Mouse (Mus musculus): ENCODE results near the gene Eif4a2.

The Eif4a2 gene

DNA sequence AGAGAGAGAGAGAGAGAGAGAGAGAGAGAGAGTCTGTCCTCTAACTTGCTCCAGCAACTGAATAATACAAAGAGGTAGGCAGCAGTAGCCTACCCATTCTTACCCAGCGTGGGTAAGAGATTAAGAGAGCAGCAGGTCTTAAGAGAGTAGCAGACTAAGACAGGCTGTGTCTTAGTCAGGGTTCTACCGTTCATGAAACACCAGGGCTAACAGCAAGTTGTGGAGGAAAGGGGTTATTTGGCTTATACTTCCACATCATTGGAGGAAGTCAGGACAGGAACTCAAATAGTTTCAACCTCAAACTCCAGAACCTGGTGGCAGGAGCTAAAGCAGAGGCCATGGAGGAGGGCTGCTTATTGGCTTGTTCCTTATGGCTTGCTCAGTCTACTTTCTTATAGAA, 3.4 kb upstream of the Eif4a2 start:
- DNase-seq (ENCODE audit: low spot score), result no peak

DNA sequence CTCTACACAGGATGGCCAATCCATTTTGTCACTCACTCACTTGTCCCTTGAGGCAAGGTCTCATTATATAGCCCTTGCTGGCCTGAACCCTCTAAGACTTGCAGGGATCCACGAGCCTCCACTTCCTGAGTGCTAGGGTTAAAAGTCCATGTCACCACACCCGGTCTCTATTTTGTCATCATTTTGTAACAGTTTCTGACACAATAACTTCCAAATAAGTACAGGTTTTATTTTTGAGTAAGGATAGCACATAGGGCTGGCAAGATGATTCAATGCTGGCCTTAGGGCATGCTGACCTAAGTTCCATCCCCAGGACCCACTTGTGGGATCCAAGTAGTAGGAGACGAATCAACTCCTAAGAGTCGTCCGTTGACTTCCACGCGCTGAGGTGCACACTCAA, 1.1 kb upstream of the Eif4a2 start:
- DNase-seq (ENCODE audit: low spot score), result no peak

DNA sequence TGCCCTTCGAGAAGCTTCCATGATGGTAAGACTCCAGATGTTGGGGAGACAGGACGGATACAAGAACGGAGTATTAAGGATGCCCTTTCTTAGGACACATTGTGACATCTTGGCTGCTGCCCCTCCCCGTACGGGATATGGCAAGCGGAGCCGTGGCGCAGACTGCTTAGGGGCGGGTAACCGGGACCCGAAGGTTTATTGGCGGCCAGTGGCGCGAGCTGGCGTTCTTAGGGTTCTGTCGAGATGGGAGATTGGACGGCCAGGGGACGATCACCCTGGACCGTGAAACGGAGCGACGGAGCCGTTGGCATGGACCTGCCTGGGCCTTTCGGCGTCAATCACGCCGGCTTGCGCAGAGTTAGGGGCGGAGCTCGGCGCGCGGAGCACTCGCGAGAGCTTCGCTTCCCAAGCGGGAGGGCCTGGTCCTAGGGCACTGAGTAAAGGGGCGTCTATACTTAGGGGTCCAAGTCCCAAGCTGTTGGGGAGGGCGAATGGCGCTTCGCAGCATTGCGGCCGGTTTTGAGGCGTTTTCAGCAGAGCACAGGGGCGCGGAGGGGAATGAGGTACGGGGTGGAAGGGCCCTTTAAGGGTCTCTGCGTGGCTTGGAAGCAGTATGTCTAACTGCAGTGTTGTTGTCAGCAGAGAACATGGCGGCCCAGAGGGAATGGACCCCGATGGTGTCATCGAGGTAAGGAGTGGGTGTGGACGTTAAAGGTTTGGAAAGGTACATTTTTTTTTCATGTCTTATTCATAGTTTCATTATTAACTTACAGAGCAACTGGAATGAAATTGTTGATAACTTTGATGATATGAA, 909 bp downstream of the Eif4a2 start:
- DNase-seq (ENCODE audit: low spot score), result peak; percentile 80

GRCm38 (mm10) chr16:23108943-23109342, 1.7 kb downstream of the Eif4a2 start:
- no peak for DNase-seq (ENCODE audit: low spot score)

DNA sequence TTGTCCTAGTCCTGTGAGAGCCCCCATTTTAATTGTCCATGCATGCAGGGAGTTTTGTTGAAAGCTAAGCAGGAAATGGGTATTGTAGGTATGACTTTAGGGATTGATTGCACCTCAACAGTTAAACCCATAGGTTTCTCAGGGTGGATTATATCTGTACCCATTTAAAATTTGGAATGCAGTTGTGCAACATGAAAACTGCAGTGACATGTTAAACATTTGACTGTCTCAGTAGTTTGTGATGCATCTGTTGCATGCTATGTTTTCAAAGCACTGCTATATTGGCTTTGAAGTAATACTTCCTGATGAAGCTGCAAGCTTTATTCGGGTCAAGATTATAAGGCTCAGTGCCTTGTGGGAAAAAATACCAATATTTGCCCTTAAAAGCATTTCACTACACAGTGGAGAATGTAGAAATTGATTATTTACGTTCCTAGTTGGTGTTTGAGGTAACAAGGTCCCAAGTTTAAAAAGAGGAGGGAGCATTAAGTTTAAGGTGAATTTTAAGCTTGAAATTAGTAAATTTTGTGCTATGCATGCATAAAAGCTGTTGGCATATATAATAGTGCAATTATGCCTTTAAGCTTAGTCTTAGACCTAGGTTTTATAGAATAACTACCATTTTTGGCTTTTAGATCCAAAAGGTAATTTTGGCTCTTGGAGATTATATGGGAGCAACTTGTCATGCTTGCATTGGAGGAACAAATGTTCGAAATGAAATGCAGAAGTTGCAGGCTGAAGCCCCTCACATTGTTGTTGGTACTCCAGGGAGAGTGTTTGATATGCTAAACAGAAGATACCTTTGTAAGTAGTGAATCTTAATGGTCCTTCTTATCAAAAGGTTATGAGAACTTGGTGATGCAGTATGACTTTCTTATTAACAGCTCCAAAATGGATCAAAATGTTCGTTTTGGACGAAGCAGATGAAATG, 2.4 kb downstream of the Eif4a2 start:
- no peak for DNase-seq (ENCODE audit: low spot score)

DNA sequence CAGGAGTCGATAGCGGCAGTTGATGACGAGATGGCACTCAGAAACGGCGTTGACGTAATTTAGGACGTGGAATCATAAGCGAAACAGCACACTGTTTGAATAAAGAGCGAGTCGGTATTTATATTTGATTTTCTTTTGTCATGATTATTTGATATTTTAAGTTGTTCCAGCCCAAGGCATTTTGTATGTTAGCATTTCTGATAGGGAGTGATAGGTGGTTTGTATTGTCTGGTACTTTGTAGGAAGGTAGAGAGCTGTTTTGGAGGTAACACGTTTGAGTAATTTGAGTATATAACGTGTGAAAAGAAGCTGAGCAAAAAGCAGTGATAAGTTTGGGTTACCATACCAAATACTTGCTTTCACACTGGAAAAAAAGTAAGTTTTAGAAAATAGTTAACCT, 5.1 kb downstream of the Eif4a2 start:
- DNase-seq (ENCODE audit: low spot score), result no peak

DNA sequence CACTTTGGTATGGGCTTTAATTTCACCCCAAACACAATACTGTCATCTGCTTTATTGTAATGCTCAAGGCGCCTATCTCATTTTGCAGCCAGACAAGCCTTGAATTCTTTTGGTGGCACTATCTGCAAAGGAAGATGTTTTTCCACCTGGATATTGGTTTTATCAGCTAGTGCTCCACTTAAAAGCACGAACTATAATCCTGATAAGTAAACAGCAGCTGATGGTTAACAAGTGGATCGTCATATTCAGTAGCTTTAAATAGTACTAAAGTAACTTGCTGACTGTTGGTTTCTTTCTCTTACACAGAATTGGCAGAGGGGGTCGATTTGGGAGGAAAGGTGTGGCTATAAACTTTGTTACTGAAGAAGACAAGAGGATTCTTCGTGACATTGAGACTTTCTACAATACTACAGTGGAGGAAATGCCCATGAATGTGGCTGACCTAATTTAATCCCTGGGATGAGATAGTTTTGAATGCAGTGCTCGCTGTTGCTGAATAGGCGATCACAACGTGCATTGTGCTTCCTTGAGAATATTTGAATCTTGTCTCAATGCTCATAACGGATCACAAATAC, 5.7 kb downstream of the Eif4a2 start:
- DNase-seq (ENCODE audit: low spot score), result no peak

- no peak for DNase-seq (ENCODE audit: low spot score)
Observed at GRCm38 (mm10) chr16:23113903-23114302, 6.7 kb downstream of the Eif4a2 start.

DNA sequence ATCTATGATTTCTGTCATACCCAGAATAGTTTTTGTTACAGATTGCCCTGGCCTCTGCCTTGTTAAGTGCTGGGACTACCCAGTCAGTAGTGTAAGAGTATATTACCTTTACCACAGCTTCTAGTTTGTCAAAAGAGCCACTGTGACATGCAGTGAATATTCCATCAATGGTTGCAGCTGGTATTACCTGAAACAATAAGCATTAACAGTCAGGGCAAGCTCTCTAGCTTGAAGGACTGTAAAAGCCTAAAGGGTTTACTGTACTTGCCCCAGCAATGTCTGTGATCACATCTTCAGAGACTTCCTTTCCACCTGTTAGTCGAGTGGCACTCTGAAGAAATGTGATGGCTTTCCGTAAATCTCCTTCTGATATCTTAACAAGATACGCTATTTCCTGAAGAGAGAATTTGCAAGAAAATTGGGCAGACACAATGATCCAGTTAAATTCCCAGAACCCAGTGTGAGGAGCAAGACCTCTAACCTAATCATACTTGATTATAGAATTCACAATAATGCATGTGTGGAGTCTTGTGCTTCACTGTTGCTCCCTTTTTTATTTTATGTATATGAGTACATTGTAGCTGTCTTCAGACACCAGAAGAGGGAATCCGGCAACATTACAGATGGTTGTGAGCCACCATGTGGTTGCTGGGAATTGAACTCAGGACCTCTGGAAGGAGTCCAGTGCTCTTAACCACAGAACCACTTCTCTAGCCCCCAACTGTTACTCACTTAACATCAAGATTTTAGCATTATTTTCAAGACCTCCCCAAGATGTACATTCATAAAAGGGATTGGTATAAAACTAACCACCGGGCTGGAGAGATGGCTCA, 7.3 kb downstream of the Eif4a2 start:
- no peak for DNase-seq (ENCODE audit: low spot score)

DNA sequence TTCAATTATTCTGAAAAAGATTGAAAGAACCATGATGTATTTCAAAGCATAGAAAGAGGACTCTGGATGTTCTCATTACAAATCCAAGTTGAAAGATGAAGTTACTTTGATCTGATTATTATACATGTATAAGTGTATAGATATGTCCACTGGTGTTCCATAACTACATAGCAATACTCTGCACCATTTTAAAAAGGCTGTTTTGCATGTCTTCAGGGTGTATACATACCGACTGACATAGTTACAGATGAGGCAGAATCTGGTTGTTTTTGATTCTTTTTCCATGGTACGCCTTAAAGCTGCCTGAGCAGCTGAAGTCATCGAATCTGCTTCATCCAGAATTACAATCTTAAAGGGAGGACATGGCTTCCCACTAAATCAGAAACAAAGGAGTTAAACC, 8.2 kb downstream of the Eif4a2 start:
- no peak for DNase-seq (ENCODE audit: low spot score)

GRCm38 (mm10) chr16:23117173-23117572, 9.9 kb downstream of the Eif4a2 start:
- DNase-seq (ENCODE audit: low spot score), result no peak

DNA sequence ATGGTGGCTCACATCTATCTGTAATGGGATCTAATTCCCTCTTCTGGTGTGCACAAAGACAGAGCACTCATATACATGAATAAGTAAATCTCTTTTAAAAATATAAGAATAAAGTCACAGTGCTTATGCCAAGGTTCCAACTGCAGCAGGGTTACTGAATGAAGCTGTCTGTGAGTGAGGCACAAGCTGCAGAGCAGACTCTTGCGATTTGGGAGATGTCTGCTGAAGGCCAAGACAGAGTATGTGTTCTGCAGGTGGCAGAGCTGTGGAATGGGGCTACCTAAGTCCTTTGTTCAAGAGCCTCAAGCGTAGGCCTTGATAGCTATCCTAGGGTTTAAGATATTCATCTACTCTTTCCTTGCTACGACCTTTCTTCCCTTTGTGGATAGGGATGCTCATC, 15.2 kb downstream of the Eif4a2 start:
- DNase-seq (ENCODE audit: low spot score), result no peak

DNA sequence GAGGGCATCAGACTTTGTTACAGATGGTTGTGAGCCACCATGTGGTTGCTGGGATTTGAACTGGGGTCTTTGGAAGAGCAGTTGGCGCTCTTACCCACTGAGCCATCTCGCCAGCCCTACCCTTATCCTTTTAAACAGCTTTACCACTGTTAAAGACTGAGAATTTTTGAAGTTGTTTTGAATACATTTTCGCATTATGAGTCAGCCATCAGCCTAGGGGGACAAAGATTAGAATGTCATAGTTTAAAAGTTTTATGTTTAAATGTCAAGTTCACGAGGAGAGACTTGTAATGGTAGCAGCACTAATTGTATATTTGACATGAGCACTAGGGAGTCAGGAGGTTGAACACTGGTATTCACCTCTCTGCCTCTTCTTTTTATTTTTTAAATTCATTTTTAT, 15.9 kb downstream of the Eif4a2 start:
- no peak for DNase-seq (ENCODE audit: low spot score)

- DNase-seq (ENCODE audit: low spot score), result no peak
Observed at GRCm38 (mm10) chr16:23124398-23124797, 17.2 kb downstream of the Eif4a2 start.

DNA sequence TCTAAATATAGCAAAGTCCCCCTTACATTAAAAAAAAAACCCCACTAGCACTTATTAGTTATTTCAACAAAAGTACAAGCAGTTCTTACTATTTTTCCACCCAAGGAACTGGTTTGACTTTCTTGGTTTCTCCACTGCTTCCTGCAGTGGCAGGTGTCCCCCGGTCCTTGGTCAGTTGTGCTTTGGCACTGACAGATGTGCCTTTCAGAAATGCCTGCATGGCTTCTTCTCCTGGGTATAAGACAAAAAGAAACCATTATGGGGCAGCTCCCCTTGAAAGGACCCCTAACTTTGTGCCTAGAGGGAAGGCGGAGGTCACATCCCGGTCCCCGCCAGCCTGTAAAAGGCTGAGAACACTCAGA, 20.0 kb downstream of the Eif4a2 start:
- DNase-seq (ENCODE audit: low spot score), result no peak

GRCm38 (mm10) chr16:23127673-23128375, 20.6 kb downstream of the Eif4a2 start, which contains the start of gene Rfc4:
Gene Rfc4 (minus strand): TSS chr16:23127737.
- peak; percentile 91 for DNase-seq (ENCODE audit: low spot score)

- DNase-seq (ENCODE audit: low spot score), result no peak
Observed at GRCm38 (mm10) chr16:23130303-23130702, 23.1 kb downstream of the Eif4a2 start.

DNA sequence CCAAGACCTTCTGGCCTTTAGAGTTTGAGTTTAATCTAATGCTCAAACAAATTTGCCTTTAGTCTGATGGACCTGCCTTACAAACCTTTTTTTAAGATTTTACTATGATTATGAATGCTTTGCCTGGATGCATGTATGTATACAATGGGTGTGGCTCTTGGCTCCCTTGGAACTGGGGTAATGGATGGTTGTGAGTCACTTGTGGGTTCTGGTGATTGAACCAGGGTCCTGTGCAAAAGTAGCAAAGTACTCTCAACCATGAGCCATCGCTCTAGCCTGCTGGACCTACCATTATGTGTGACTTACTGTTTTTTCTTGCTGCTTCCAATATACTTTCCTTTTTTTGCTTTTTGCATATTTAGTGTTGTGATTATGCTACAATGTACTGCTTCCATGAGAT, 25.1 kb downstream of the Eif4a2 start:
- no peak for DNase-seq (ENCODE audit: low spot score)

DNA sequence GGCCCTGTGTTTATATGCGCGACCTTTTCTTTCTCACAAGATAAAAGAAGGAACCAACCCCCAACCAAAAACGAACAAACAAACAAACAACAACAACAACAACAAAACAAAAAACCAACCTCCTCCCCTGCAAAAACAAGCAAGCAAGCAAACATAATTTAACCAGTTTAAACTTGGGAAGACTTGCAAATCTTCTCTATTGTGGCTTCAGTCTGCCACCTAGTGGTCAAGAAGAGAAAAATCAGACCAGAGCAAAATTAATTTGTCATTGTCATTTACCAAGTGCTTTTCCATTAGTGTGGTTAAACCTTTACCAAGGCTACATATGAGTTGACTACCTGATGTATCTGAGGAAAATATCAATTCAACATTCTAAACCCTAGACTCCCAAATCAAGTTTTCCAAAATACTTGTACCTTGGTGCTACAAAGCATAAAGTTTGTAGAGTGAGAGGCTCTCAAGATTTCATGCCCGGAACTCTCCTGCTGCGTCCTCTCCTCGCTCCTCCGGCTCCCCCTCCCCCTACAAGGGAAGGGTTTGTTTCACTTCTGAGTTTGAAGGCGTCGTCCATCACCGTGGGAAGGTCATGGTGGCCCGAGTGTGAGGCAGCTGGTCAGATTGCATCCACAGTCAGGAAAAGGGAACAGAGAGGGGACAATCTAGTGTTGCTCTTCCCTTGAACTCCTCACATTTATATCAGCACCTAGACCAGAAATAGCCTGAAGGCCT, 28.3 kb downstream of the Eif4a2 start:
- DNase-seq (ENCODE audit: low spot score), result no peak

DNA sequence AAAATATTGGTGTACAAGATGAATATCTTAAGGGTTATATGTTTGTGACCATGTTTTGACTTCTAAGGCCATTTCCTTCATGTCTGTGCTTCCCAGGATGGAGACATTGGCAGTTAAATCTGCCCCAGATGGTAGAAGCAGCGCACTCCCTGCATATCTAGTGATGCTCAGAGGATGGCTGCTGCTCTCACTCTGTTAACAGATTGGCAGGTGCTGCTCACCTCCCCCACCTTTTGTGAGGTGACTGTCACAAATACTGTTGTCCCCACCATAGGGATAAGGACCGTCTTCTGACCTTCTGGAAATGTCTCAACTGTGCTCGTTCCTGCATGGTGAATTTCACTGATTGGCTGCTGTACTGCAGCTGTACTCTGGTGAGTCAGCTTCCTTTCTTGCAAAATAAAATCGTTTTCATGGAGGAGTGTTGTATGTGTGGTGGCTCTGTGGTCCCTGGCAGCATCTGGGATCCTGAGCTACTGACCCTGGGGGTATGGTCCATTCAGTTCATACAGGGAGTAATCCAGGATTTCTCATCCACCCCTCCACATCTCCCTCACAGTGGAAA, 29.2 kb downstream of the Eif4a2 start:
- no peak for DNase-seq (ENCODE audit: low spot score)
